Mouse (Mus musculus) stomach, embryonic 16.5 days (tissue): ENCODE data around the gene Nim1k. TPM values are rescaled to one million over a fixed set of nuclear protein-coding genes. Genes with fewer than 3 reads are reported as not detected.
"Not testable (repeated sequence)": the region's sequence is repeated elsewhere in the genome, so short reads cannot be mapped to it uniquely, and the experiment has no call there.

Experiments used
- ATAC-seq: fragments of 200-750 bp; cut with Nextera tagmentation; 2 replicates; pipeline ENCODE4 v1.8.0; 2017; ENCODE audit warnings: moderate number of reproducible peaks, moderate TSS enrichment; ENCODE audit not compliant: insufficient read depth, low FRiP score
- H3K27ac ChIP-seq: fragments of 300-500 bp; sonication (generic); 2 replicates; pipeline ENCODE4 v1.5.1; 2014; ENCODE audit warnings: low read length
- H3K27me3 ChIP-seq: fragments of 300-500 bp; sonication (generic); 2 replicates; pipeline ENCODE4 v1.6.1; 2014; ENCODE audit warnings: low read length, control low read depth, mixed read lengths; ENCODE audit not compliant: control insufficient read depth, insufficient read depth
- H3K36me3 ChIP-seq: fragments of 300-500 bp; sonication (generic); 2 replicates; pipeline ENCODE4 v1.6.1; 2014; ENCODE audit warnings: low read length; ENCODE audit not compliant: control insufficient read depth, insufficient read depth
- H3K4me1 ChIP-seq: fragments of 300-500 bp; sonication (generic); 2 replicates; pipeline ENCODE4 v1.6.1; 2014; ENCODE audit warnings: low read length, control low read depth, mixed read lengths; ENCODE audit not compliant: control insufficient read depth, insufficient read depth
- H3K4me2 ChIP-seq: fragments of 300-500 bp; sonication (generic); 2 replicates; pipeline ENCODE4 v1.6.1; 2014; ENCODE audit warnings: low read depth, low read length, mixed read lengths
- H3K4me3 ChIP-seq: fragments of 300-500 bp; sonication (generic); replicated peaks from 2 replicates; pipeline ENCODE4 v1.5.1; 2014; ENCODE audit warnings: mild to moderate bottlenecking, low read length
- H3K9ac ChIP-seq: fragments of 300-500 bp; sonication (generic); 2 replicates; pipeline ENCODE4 v1.6.1; 2014; ENCODE audit warnings: low read length
- H3K9me3 ChIP-seq: fragments of 300-500 bp; sonication (generic); replicated peaks from 2 replicates; pipeline ENCODE4 v1.6.1; 2016; ENCODE audit warnings: low read length, control low read depth; ENCODE audit not compliant: control insufficient read depth
- WGBS: fragments of 180-500 bp; shearing (Covaris S2); extraction: QIAGEN DNeasy Blood & Tissue Kit; methylation state at CpG from one replicate; pipeline ENCODE4 v1.1.7; 2014; 5-methylcytosine and 5-hydroxymethylcytosine counted together
- polyA plus RNA-seq: library from polyadenylated mRNA; unstranded; fragments of >200 nt; fragmentation: Nextera tagmentation; extraction: Ambion mirVana; gene quantifications from 2 replicates; pipeline ENCODE4 v1.2.1, GENCODE M21; 2015

The Nim1k gene
- polyA plus RNA-seq, 1 experiment from 2014 or later, result 0.75 TPM

GRCm38 (mm10) chr13:119681161-119681560 lies 74.5 kb downstream of the Nim1k start:
- Histone ChIP-seq H3K9ac (no peak overlapping the region), H3K4me2 (no peak overlapping the region), H3K27me3 (no peaks in the 10 kb centered on the region), H3K36me3 (no peaks in the 10 kb centered on the region), H3K27ac (no peak overlapping the region), H3K4me3 (no peak overlapping the region), H3K4me1 (peaks cover 5% of the 10 kb centered on the region; the same call in 1 of the 2 replicates), H3K9me3 (no peaks in the 10 kb centered on the region)
- ATAC-seq, result no peak
- 65% methylated on average over 3 of the region's 3 CpGs for WGBS

GRCm38 (mm10) chr13:119679721-119680120 lies 76.0 kb downstream of the Nim1k start:
- Histone ChIP-seq H3K9ac (no peak overlapping the region), H3K4me1 (peaks cover 5% of the 10 kb centered on the region; the same call in 1 of the 2 replicates), H3K4me2 (no peak overlapping the region), H3K4me3 (no peak overlapping the region), H3K27ac (no peak overlapping the region), H3K36me3 (no peaks in the 10 kb centered on the region), H3K27me3 (no peaks in the 10 kb centered on the region), H3K9me3 (no peaks in the 10 kb centered on the region)
- no peak for ATAC-seq
- 68% methylated on average over 2 of the region's 2 CpGs for WGBS

GRCm38 (mm10) chr13:119678794-119679193 lies 76.9 kb downstream of the Nim1k start:
- no peak overlapping the region for H3K4me3 ChIP-seq
- H3K9ac ChIP-seq, result no peak overlapping the region
- no peaks in the 10 kb centered on the region for H3K36me3 ChIP-seq
- H3K27me3 ChIP-seq, result no peaks in the 10 kb centered on the region
- WGBS, result 46% methylated on average over 8 of the region's 8 CpGs
- no peak overlapping the region for H3K27ac ChIP-seq
- no peak for ATAC-seq
- H3K4me1 ChIP-seq, result peaks cover under 1% of the 10 kb centered on the region; the same call in 1 of the 2 replicates
- H3K4me2 ChIP-seq, result no peak overlapping the region
- H3K9me3 ChIP-seq, result no peaks in the 10 kb centered on the region

GRCm38 (mm10) chr13:119661420-119661819 lies 94.3 kb downstream of the Nim1k start:
- H3K27ac ChIP-seq, H3K4me2 ChIP-seq, H3K36me3 ChIP-seq, H3K9ac ChIP-seq, H3K4me3 ChIP-seq, ATAC-seq, H3K27me3 ChIP-seq, H3K4me1 ChIP-seq, H3K9me3 ChIP-seq: not testable (repeated sequence)
- 65% methylated on average over 4 of the region's 9 CpGs for WGBS

Other genes with a start within 250 kb of the Nim1k start
- gene Ccl28, start 132.1 kb downstream of the Nim1k start, polyA plus RNA-seq, result 0.08 and 0.19 TPM in 2 replicates
- gene Hmgcs1, start 65.5 kb downstream of the Nim1k start, polyA plus RNA-seq, result 209 and 223 TPM in 2 replicates
- 22.9 and 30.2 TPM in 2 replicates for gene Zfp131, start 35.0 kb upstream of the Nim1k start, polyA plus RNA-seq
- gene AF067063, start 74.3 kb upstream of the Nim1k start, polyA plus RNA-seq, result not detected in 2 replicates
- gene D13Ertd608e, start 80.1 kb upstream of the Nim1k start, polyA plus RNA-seq, result not detected in 2 replicates
- gene Tcstv1, start 138.9 kb upstream of the Nim1k start, polyA plus RNA-seq, result not detected in 2 replicates
- gene Gm21761, start 173.4 kb upstream of the Nim1k start, polyA plus RNA-seq, result not detected in 2 replicates
- gene B020031M17Rik, start 194.9 kb upstream of the Nim1k start, polyA plus RNA-seq, result not detected in 2 replicates